Mouse (Mus musculus) v-Abl transformed pro-B cells (cell line): ENCODE data around the gene Abhd18.
"Not testable (repeated sequence)": the region's sequence is repeated elsewhere in the genome, so short reads cannot be mapped to it uniquely, and the experiment has no call there.

Source experiments
- in situ Hi-C, 2 experiments: fragments of 400-800 bp; cut with MboI; formaldehyde crosslinking; loops; one replicate each; pipeline ENCODE4 v1.15.1; 2025; ENCODE audit not compliant: unreplicated experiment in 2 of 2

The Abhd18 gene

GRCm38 (mm10) chr3:40846957-40847017 lies at the start of gene Abhd18:
Abhd18 (plus strand) TSS chr3:40846970.
- in situ Hi-C loops, result loop anchor here (10.0 kb wide), 2 partner anchors 48 to 98 kb away; partner anchors contain the start of gene Larp1b (in 1 of the 2)

- in situ Hi-C loops, result loop anchor here (5.0 to 25.0 kb wide), 6 partner anchors 94 to 764 kb away; partner anchors contain the start of gene Jade1 (in 1 of the 2)
These were observed 48.7 kb upstream of the Abhd18 start for GRCm38 (mm10) chr3:40798054-40798453.

GRCm38 (mm10) chr3:40798500-40798899 lies 48.3 kb upstream of the Abhd18 start:
- in situ Hi-C loops, result loop anchor here (5.0 to 25.0 kb wide), 6 partner anchors 94 to 764 kb away; partner anchors contain the start of gene Jade1 (in 1 of the 2)

- in situ Hi-C loops, result loop anchor here (5.0 to 25.0 kb wide), 8 partner anchors 43 to 938 kb away; partner anchors contain the start of genes Jade1 (in 2 of the 2), D3Ertd751e (in 1 of the 2) and Sclt1 (in 1 of the 2)
These were observed 47.0 kb upstream of the Abhd18 start, which contains the start of gene Plk4 for GRCm38 (mm10) chr3:40799530-40800372. Plk4 (plus strand) TSS chr3:40800019.

GRCm38 (mm10) chr3:40800373-40800823 lies 46.4 kb upstream of the Abhd18 start:
- in situ Hi-C loops, result loop anchor here (5.0 to 25.0 kb wide), 3 partner anchors 42 to 937 kb away; partner anchors contain the start of genes D3Ertd751e (in 1 of the 2), Jade1 (in 1 of the 2) and Sclt1 (in 1 of the 2)

GRCm38 (mm10) chr3:40806871-40807270 lies 39.9 kb upstream of the Abhd18 start:
- in situ Hi-C loops, result loop anchor here (25.0 kb wide), 2 partner anchors 755 to 930 kb away; partner anchors contain the start of genes D3Ertd751e (in 1 of the 2), Jade1 (in 1 of the 2) and Sclt1 (in 1 of the 2)

GRCm38 (mm10) chr3:40808686-40809085 lies 38.1 kb upstream of the Abhd18 start:
- in situ Hi-C loops, result loop anchor here (25.0 kb wide), 2 partner anchors 754 to 929 kb away; partner anchors contain the start of genes D3Ertd751e (in 1 of the 2), Jade1 (in 1 of the 2) and Sclt1 (in 1 of the 2)

GRCm38 (mm10) chr3:40809894-40810293 lies 36.9 kb upstream of the Abhd18 start:
- in situ Hi-C loops, result loop anchor here (25.0 kb wide), 2 partner anchors 752 to 927 kb away; partner anchors contain the start of genes D3Ertd751e (in 1 of the 2), Jade1 (in 1 of the 2) and Sclt1 (in 1 of the 2)

- in situ Hi-C loops, result loop anchor here (25.0 kb wide), 2 partner anchors 749 to 924 kb away; partner anchors contain the start of genes D3Ertd751e (in 1 of the 2), Jade1 (in 1 of the 2) and Sclt1 (in 1 of the 2)
These were observed 33.5 kb upstream of the Abhd18 start for GRCm38 (mm10) chr3:40813275-40813674.

- in situ Hi-C loops, result loop anchor here (10.0 kb wide), 2 partner anchors 49 to 99 kb away; partner anchors contain the start of gene Larp1b (in 1 of the 2)
These were observed 1.2 kb upstream of the Abhd18 start for GRCm38 (mm10) chr3:40845521-40845920.

- in situ Hi-C loops, result loop anchor here (10.0 kb wide), 2 partner anchors 48 to 98 kb away; partner anchors contain the start of gene Larp1b (in 1 of the 2)
These were observed 255 bp upstream of the Abhd18 start, which contains the start of gene Mfsd8 for GRCm38 (mm10) chr3:40846473-40846956. Mfsd8 (minus strand) TSS chr3:40846886.

- in situ Hi-C loops, result loop anchor here (10.0 kb wide), 2 partner anchors 48 to 98 kb away; partner anchors contain the start of gene Larp1b (in 1 of the 2)
These were observed 248 bp downstream of the Abhd18 start for GRCm38 (mm10) chr3:40847018-40847417.

GRCm38 (mm10) chr3:40847936-40848335 lies 1.2 kb downstream of the Abhd18 start:
- in situ Hi-C loops, result loop anchor here (10.0 kb wide), 2 partner anchors 47 to 97 kb away; partner anchors contain the start of gene Larp1b (in 1 of the 2)

GRCm38 (mm10) chr3:40853123-40853738 lies 6.5 kb downstream of the Abhd18 start:
- in situ Hi-C loops, result loop anchor here in 1 of 2 experiments (5.0 kb wide), 1 partner anchor 34 kb away; no protein-coding TSS in a partner anchor

- in situ Hi-C loops, result loop anchor here in 1 of 2 experiments (5.0 to 10.0 kb wide), 3 partner anchors 49 to 97 kb away; partner anchors contain the start of genes Abhd18, Larp1b and Mfsd8
These were observed 47.1 kb downstream of the Abhd18 start for GRCm38 (mm10) chr3:40893816-40894258.

- in situ Hi-C loops, result loop anchor here in 1 of 2 experiments (5.0 to 10.0 kb wide), 3 partner anchors 50 to 97 kb away; partner anchors contain the start of genes Abhd18, Larp1b and Mfsd8
These were observed 47.6 kb downstream of the Abhd18 start for GRCm38 (mm10) chr3:40894336-40894735.

GRCm38 (mm10) chr3:40902443-40902842 lies 55.7 kb downstream of the Abhd18 start, which contains the start of gene 1700034I23Rik:
1700034I23Rik (minus strand) TSS chr3:40902543.
- in situ Hi-C loops, result not testable (repeated sequence)

GRCm38 (mm10) chr3:40938189-40938588 lies 91.4 kb downstream of the Abhd18 start:
- in situ Hi-C loops, result no loop called here

GRCm38 (mm10) chr3:40938592-40938991 lies 91.8 kb downstream of the Abhd18 start:
- in situ Hi-C loops, result no loop called here

- in situ Hi-C loops, result no loop called here
These were observed 92.2 kb downstream of the Abhd18 start for GRCm38 (mm10) chr3:40939019-40939418.
